Mouse (Mus musculus): ENCODE data around the gene Cerkl.

DNA sequence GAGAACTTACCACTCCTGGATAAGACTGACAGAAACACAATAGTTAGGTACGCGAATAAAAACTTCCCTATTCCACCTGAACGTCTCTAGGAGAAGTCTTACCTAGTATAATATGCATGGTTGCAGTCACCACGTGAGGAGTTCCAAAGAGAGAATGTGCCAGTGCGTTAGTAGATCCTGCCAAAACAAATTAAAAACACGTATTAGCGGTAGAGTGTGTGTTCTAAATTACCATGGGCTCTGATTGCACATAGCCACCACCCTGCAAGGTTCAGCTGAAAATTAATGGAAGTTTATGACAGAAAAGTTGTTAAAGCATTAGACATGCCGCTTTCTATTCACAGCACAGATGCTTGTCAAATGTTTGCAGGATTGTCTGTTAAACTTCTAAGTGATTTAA, 113.5 kb downstream of the Cerkl start:
- TF ChIP-seq POLR2A (IDR thresholded peaks at IDR 0.05; ENCODE audit: control insufficient read depth in 1 of 2, insufficient read depth in 1 of 2, low read depth in 1 of 2, low read length in 2 of 2, poor library complexity in 1 of 2), result no peak
- no peak for TF ChIP-seq MAFK (IDR thresholded peaks at IDR 0.05; ENCODE audit: borderline replicate concordance, low read depth, low read length)
- TF ChIP-seq POLR2AphosphoS5 (IDR thresholded peaks at IDR 0.05; ENCODE audit: borderline replicate concordance, low read depth, low read length), result no peak
- no peak for TF ChIP-seq MAX (IDR thresholded peaks at IDR 0.05; ENCODE audit: low read length)
- TF ChIP-seq MYC (IDR thresholded peaks at IDR 0.05; ENCODE audit: low read depth, low read length), result no peak
- TF ChIP-seq POLR2AphosphoS2 (IDR thresholded peaks at IDR 0.05; ENCODE audit: low read length), result no peak
- TF ChIP-seq CTCF (IDR thresholded peaks at IDR 0.05 in 2 of 3, conservative IDR thresholded peaks at IDR 0.05 in 1 of 3; ENCODE audit: control insufficient read depth in 1 of 3, insufficient read depth in 1 of 3, low read depth in 2 of 3, low read length in 3 of 3, poor library complexity in 1 of 3, severe bottlenecking in 1 of 3), result no peak
- TF ChIP-seq EP300 (IDR thresholded peaks at IDR 0.05; ENCODE audit: low read depth in 1 of 2, low read length in 2 of 2), result no peak
- no peak for TF ChIP-seq BHLHE40 (IDR thresholded peaks at IDR 0.05; ENCODE audit: borderline replicate concordance, low read depth, low read length)
- TF ChIP-seq E2F4 (IDR thresholded peaks at IDR 0.05; ENCODE audit: borderline replicate concordance, low read depth, low read length), result no peak
- no peak for TF ChIP-seq UBTF (IDR thresholded peaks at IDR 0.05; ENCODE audit: borderline replicate concordance, insufficient read depth, low read depth, low read length)
